Mouse (Mus musculus) lung, embryonic 15.5 days (tissue): ENCODE results near the gene Caln1. TPM values are rescaled to one million over a fixed set of nuclear protein-coding genes. Genes with fewer than 3 reads are reported as not detected.

Experiments used
- ATAC-seq: fragments of 200-750 bp; cut with Nextera tagmentation; 2 replicates; pipeline ENCODE4 v1.8.0; 2017; ENCODE audit warnings: moderate number of reproducible peaks, borderline replicate concordance; ENCODE audit not compliant: low FRiP score, low TSS enrichment; ENCODE audit errors: extremely low read depth
- H3K27ac ChIP-seq: fragments of 300-500 bp; sonication (generic); 2 replicates; pipeline ENCODE4 v1.5.1; 2015; ENCODE audit warnings: moderate library complexity, mild to moderate bottlenecking, inconsistent platforms
- H3K27me3 ChIP-seq: fragments of 300-500 bp; sonication (generic); 2 replicates; pipeline ENCODE4 v1.6.1; 2015; ENCODE audit warnings: inconsistent platforms
- H3K36me3 ChIP-seq: fragments of 300-500 bp; sonication (generic); 2 replicates; pipeline ENCODE4 v1.6.1; 2015; ENCODE audit warnings: inconsistent platforms
- H3K4me1 ChIP-seq: fragments of 300-500 bp; sonication (generic); 2 replicates; pipeline ENCODE4 v1.6.1; 2015; ENCODE audit warnings: inconsistent platforms
- H3K4me2 ChIP-seq: fragments of 300-500 bp; sonication (generic); 2 replicates; pipeline ENCODE4 v1.6.1; 2015; ENCODE audit warnings: inconsistent platforms, mild to moderate bottlenecking, moderate library complexity
- H3K4me3 ChIP-seq: fragments of 300-500 bp; sonication (generic); 2 replicates; pipeline ENCODE4 v1.5.1; 2015; ENCODE audit warnings: mild to moderate bottlenecking, inconsistent platforms
- H3K9ac ChIP-seq: fragments of 300-500 bp; sonication (generic); 2 replicates; pipeline ENCODE4 v1.6.1; 2015; ENCODE audit warnings: inconsistent platforms
- H3K9me3 ChIP-seq: fragments of 300-500 bp; sonication (generic); 2 replicates; pipeline ENCODE4 v1.6.1; 2016; ENCODE audit warnings: inconsistent platforms
- WGBS: fragments of 180-500 bp; shearing (Covaris S2); methylation state at CpG from one replicate; pipeline ENCODE4 v1.1.7; 2015; 5-methylcytosine and 5-hydroxymethylcytosine counted together
- polyA plus RNA-seq: library from polyadenylated mRNA; unstranded; fragments of >200 nt; fragmentation: Nextera tagmentation; extraction: Ambion mirVana; gene quantifications from 2 replicates; pipeline ENCODE4 v1.2.1, GENCODE M21; 2015

Gene Caln1
- polyA plus RNA-seq, 1 experiment from 2014 or later: 0.26 TPM

DNA sequence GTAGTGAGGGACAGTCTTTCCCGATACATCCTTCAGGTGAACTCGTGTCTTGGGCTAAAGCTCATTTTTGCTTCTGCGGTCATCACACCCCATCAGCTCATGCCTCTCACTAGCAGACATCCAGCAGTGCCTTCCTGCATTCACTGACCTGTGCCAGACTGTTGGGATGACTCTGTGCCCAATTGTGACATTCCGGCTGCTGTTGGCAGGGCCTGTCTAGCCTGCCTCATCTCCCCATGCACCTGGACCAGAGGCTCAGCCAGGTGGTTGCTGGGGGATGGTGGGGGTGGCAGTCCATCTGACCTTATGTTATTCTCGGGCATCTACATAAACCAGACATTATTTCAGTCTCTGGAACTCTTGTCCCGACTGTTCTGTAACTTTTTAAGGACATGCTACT is 105.6 kb downstream of the Caln1 start:
- WGBS: 73% methylated on average over 6 of the region's 6 CpGs
- no peak overlapping the region for H3K9ac ChIP-seq
- no peak overlapping the region for H3K4me2 ChIP-seq
- no peaks in the 10 kb centered on the region for H3K36me3 ChIP-seq
- H3K9me3 ChIP-seq: no peaks in the 10 kb centered on the region
- ATAC-seq: no peak
- no peaks in the 10 kb centered on the region for H3K4me1 ChIP-seq
- no peaks in the 10 kb centered on the region for H3K27me3 ChIP-seq
- no peak overlapping the region for H3K27ac ChIP-seq
- no peak overlapping the region for H3K4me3 ChIP-seq

DNA sequence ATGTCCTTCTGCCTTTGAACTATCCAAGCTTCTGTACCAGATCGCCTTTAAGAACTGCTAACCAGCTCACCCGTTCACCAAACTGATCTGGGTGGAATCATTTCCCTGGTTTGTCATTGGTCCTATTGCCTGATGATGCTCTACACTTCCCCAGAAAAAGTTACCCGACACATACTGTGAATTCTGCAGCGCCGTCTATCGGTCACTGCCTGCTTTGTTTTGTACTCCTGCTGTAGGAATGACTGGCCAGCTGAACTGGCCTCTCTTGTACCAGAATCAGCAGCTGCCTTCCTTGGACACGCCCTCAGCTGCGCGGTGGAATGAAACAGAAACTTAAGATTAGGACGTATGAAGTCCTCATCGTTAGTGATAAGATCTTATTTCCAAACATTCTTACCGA is 107.5 kb downstream of the Caln1 start:
- H3K4me1 ChIP-seq: no peaks in the 10 kb centered on the region
- no peaks in the 10 kb centered on the region for H3K9me3 ChIP-seq
- no peak for ATAC-seq
- no peaks in the 10 kb centered on the region for H3K27me3 ChIP-seq
- no peak overlapping the region for H3K27ac ChIP-seq
- H3K9ac ChIP-seq: no peak overlapping the region
- no peak overlapping the region for H3K4me3 ChIP-seq
- WGBS: 56% methylated on average over 12 of the region's 12 CpGs
- no peak overlapping the region for H3K4me2 ChIP-seq
- H3K36me3 ChIP-seq: no peaks in the 10 kb centered on the region

DNA sequence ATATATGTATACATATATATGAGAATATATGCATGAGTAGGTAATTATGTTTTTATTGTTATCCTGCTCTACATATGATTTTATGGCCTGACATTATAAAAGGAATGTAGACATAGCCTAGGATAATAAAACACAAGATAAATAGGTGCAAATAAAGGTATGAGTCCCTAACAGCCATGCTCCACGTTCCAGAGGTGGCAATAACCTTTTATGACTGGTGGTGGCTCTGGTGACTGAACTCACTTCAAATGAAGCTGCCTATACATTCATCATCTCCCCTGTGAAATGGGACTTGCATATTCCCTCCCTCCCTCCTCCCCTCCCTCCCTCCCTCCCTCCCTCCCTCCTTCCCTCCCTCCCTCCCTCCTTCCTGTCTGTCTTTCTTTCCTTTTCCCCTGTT is 111.0 kb downstream of the Caln1 start:
- Histone ChIP-seq H3K27ac (no peak overlapping the region), H3K4me1 (no peaks in the 10 kb centered on the region), H3K4me3 (no peak overlapping the region), H3K9me3 (no peaks in the 10 kb centered on the region), H3K4me2 (no peak overlapping the region), H3K36me3 (no peaks in the 10 kb centered on the region), H3K27me3 (no peaks in the 10 kb centered on the region), H3K9ac (no peak overlapping the region)
- no peak for ATAC-seq
- WGBS: 63% methylated on average over 1 of the region's 1 CpGs

DNA sequence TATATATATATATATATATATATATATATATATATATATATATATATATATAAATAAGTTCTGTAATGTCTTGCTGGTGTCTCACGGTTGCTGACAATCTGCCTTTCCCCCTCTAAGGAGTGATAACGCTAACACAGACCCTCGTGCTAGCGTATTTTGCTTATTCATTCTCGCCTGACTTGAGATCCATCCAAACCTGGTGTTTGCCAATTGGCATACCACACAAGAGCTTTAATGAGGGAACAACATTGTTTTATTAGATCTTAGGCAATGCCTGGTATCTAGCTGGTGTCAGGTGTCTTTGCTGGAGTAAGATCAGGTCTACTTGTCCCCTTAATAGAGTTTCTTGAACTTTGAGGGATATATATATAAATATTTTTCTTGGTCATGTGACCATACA is 122.2 kb downstream of the Caln1 start:
- no peaks in the 10 kb centered on the region for H3K4me1 ChIP-seq
- H3K9ac ChIP-seq: no peak overlapping the region
- H3K4me2 ChIP-seq: no peak overlapping the region
- no peak for ATAC-seq
- H3K27ac ChIP-seq: no peak overlapping the region
- 63% methylated on average over 5 of the region's 5 CpGs for WGBS
- no peaks in the 10 kb centered on the region for H3K27me3 ChIP-seq
- H3K9me3 ChIP-seq: no peaks in the 10 kb centered on the region
- H3K36me3 ChIP-seq: no peaks in the 10 kb centered on the region
- no peak overlapping the region for H3K4me3 ChIP-seq

DNA sequence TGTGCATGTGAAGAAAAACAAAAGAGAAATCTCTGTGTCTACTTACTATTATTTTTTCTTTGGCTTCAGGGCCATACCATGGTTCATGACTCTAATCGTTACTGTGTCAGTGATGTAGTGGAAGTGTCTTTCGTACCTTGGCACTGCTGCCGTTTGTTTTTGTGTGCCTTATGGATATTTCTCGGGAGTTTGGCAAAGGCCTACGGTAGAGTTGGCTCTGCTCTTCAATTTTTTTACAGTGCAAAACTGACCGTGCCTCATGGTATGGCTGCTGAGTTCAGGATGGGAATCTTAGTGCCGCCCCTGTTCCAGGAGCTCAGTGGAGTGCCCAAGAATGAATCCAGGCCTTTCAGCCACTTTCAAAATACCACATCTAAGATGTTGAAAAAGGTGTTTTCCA is 123.0 kb downstream of the Caln1 start:
- no peak for ATAC-seq
- 67% methylated on average over 7 of the region's 7 CpGs for WGBS
- no peaks in the 10 kb centered on the region for H3K9me3 ChIP-seq
- H3K4me2 ChIP-seq: no peak overlapping the region
- H3K27ac ChIP-seq: no peak overlapping the region
- no peaks in the 10 kb centered on the region for H3K27me3 ChIP-seq
- no peak overlapping the region for H3K9ac ChIP-seq
- H3K36me3 ChIP-seq: no peaks in the 10 kb centered on the region
- no peak overlapping the region for H3K4me3 ChIP-seq
- no peaks in the 10 kb centered on the region for H3K4me1 ChIP-seq

DNA sequence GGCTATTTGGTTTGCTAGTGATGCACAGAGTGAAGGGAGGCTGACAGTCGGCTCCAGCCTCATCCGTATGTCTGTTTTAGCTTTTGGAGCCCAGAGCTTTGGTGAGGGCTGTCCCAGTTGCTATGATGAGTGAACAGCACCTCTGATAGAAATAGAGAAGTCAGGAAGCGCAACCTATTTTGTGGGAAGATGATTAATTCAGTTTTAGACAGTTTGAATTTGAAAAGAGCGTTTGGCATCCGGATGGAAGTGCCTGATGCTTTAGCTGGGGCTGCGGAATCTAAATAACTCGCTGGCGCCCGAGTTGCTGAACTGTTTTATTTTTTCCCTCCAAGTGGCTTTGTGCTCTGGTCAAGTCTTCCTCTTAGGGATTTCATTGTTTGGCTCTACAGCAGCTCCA is 133.3 kb downstream of the Caln1 start:
- Histone ChIP-seq H3K27me3 (no peaks in the 10 kb centered on the region), H3K4me1 (no peaks in the 10 kb centered on the region), H3K4me3 (no peak overlapping the region), H3K9me3 (no peaks in the 10 kb centered on the region), H3K9ac (no peak overlapping the region), H3K4me2 (no peak overlapping the region), H3K36me3 (no peaks in the 10 kb centered on the region), H3K27ac (no peak overlapping the region)
- ATAC-seq: no peak
- 81% methylated on average over 9 of the region's 9 CpGs for WGBS

DNA sequence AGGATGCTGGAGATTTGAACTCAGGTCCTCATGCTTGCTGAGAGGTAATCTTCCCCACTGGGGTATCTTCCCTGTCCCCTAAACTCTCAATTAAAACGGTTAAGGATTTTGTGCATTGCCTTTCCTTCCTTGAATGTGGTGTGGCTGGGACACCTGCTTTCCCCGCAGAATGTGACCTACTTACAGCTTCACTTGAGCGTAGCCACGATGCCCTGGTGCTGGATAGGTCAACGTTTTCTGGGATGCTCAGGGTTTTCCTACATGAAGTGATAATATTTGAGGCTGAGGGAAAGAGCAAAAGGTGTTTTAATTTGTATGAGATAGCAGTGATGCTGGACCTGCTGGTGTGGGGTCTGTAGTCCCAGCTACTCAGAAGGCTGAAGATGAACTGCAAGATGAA is 135.6 kb downstream of the Caln1 start:
- Histone ChIP-seq H3K4me2 (no peak overlapping the region), H3K27me3 (no peaks in the 10 kb centered on the region), H3K9me3 (no peaks in the 10 kb centered on the region), H3K27ac (no peak overlapping the region), H3K4me3 (no peak overlapping the region), H3K4me1 (no peaks in the 10 kb centered on the region), H3K36me3 (no peaks in the 10 kb centered on the region), H3K9ac (no peak overlapping the region)
- 82% methylated on average over 5 of the region's 5 CpGs for WGBS
- ATAC-seq: no peak

DNA sequence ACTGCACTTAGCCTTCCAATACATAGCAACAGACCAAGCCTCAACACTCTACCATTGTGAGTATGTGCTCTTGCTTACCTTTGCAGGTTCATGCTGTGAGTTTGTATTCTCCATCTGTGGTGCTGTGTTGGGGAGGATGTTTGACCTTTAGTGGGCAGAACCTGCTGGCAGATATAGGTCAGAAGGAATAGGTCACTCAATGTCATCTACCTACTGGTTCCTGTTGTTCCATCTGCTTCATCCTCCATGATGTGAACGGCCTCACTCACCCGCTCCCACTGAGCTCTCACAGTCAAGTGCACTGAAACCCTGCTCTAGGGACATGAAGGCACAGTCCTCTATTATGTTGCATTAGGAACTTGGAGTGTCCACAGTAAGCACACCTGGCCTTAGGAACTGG is 141.3 kb downstream of the Caln1 start:
- no peak for ATAC-seq
- WGBS: 97% methylated on average over 2 of the region's 2 CpGs
- Histone ChIP-seq H3K36me3 (no peaks in the 10 kb centered on the region), H3K4me3 (no peak overlapping the region), H3K4me1 (no peaks in the 10 kb centered on the region), H3K4me2 (no peak overlapping the region), H3K9ac (no peak overlapping the region), H3K27me3 (no peaks in the 10 kb centered on the region), H3K9me3 (no peaks in the 10 kb centered on the region), H3K27ac (no peak overlapping the region)

DNA sequence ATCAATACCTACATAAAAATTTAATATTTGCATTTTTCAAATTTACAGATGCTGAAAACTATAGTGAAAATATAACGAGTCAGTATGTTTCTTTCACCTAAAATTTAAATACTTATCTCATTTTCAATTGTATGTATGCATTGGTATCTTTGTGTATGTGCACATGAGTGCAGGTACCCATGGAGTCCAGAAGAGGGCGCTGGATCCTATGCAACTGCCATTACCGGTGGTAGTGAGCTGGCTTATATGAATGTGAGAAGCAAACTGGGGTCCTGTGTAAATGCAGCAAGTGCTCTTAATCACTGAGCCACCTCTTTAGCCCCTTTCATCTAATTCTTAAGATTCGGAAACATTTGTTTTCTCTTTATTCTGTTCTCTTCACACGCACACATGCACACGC is 146.1 kb downstream of the Caln1 start:
- WGBS: 76% methylated on average over 6 of the region's 6 CpGs
- ATAC-seq: no peak

DNA sequence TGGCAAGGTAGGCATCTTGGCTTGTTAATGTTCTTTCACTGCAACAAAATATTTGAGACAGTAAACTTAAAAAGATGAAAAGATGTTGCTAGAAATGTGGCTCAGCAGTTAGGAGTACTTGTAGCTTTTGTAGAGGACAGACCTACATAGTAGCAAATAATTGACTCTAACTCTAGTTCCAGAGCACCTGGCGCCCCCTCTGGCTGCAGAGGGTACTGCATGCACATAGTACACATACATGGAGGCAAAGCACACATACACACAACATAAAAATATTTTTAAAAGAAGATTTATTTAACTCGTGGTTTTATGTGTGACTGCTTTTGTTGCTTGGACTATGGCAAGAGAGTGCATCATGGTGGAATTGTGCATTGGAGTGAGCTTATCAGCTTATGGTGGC is 151.3 kb downstream of the Caln1 start:
- no peak for ATAC-seq
- Histone ChIP-seq H3K27ac (no peak overlapping the region), H3K27me3 (no peaks in the 10 kb centered on the region), H3K4me1 (no peaks in the 10 kb centered on the region), H3K36me3 (no peaks in the 10 kb centered on the region), H3K4me2 (no peak overlapping the region), H3K4me3 (no peak overlapping the region), H3K9ac (no peak overlapping the region), H3K9me3 (no peaks in the 10 kb centered on the region)
- 58% methylated on average over 2 of the region's 2 CpGs for WGBS

More for the DNA sequence above, 146.1 kb downstream of the Caln1 start:
- no peak overlapping the region for H3K4me2 ChIP-seq
- no peaks in the 10 kb centered on the region for H3K4me1 ChIP-seq
- H3K27me3 ChIP-seq: no peaks in the 10 kb centered on the region
- no peak overlapping the region for H3K27ac ChIP-seq
- H3K36me3 ChIP-seq: no peaks in the 10 kb centered on the region
- H3K9me3 ChIP-seq: no peaks in the 10 kb centered on the region
- no peak overlapping the region for H3K4me3 ChIP-seq
- no peak overlapping the region for H3K9ac ChIP-seq

DNA sequence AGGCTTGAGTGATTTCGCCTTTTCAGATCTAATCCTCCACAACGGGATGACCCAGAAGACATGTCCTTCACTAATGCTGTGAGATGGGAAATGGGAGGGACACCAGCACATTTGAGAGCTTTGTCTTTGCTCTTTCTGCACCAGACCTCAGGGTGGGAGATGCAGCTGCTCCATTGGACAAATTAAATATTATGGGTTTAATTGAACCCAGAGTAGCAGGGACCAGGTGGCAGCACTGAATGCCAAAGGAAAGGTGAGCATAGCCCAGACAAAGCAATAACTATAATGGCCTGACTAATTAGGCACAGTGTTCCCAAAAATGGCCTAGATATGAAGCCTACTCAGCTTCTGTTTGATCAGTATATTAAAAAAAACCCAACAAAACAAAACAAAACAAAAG is 158.2 kb downstream of the Caln1 start:
- ATAC-seq: no peak
- no peaks in the 10 kb centered on the region for H3K27me3 ChIP-seq
- no peak overlapping the region for H3K27ac ChIP-seq
- no peaks in the 10 kb centered on the region for H3K9me3 ChIP-seq
- H3K4me2 ChIP-seq: no peak overlapping the region
- H3K9ac ChIP-seq: no peak overlapping the region
- WGBS: 86% methylated on average over 2 of the region's 2 CpGs
- H3K4me1 ChIP-seq: no peaks in the 10 kb centered on the region
- H3K4me3 ChIP-seq: no peak overlapping the region
- H3K36me3 ChIP-seq: no peaks in the 10 kb centered on the region

DNA sequence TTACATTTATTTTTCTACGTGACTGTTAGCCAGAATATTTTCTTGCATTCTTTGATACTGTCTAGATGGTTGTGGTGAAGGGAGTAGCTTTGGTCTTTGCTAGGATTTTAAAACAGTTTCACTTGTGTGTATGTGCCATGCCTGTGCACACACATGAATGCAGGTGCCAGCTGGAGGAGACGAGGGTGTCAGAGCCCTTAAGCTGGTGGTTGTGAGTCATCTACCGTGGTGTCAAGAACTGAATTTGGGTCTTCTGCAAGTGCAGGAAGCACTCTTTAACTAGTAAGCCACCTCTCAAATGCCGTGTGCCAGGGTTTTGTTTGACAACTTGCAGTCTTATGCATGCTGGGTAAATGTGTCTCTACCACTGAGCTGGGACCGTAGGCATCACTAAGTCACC is 178.2 kb downstream of the Caln1 start:
- 79% methylated on average over 5 of the region's 5 CpGs for WGBS
- ATAC-seq: no peak
- no peaks in the 10 kb centered on the region for H3K4me1 ChIP-seq
- no peaks in the 10 kb centered on the region for H3K9me3 ChIP-seq
- H3K4me3 ChIP-seq: no peak overlapping the region
- H3K9ac ChIP-seq: no peak overlapping the region
- no peaks in the 10 kb centered on the region for H3K27me3 ChIP-seq
- H3K36me3 ChIP-seq: no peaks in the 10 kb centered on the region
- no peak overlapping the region for H3K4me2 ChIP-seq
- H3K27ac ChIP-seq: no peak overlapping the region

DNA sequence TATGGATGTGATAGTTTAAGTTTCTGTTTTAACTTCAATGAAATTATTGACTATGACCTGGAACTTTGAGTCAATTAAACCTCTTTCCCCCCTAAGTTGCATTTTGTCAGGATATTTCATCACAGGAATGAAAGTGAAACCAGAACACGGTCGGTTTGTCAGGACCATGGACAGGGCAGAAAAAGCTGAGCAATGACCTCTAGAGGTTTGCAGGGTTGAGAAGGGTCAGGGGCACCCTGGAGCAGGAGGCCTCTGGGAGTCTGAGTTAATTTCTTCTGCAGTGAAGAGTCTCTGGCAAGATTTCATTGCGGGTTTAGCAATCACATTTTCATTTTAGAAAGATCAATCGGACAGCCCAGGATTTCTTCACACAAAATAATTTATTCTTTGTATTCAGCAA is 184.7 kb downstream of the Caln1 start:
- H3K27ac ChIP-seq: no peak overlapping the region
- WGBS: 51% methylated on average over 4 of the region's 4 CpGs
- H3K27me3 ChIP-seq: no peaks in the 10 kb centered on the region
- H3K4me1 ChIP-seq: no peaks in the 10 kb centered on the region
- ATAC-seq: no peak
- no peak overlapping the region for H3K9ac ChIP-seq
- H3K36me3 ChIP-seq: no peaks in the 10 kb centered on the region
- H3K4me3 ChIP-seq: no peak overlapping the region
- no peak overlapping the region for H3K4me2 ChIP-seq
- no peaks in the 10 kb centered on the region for H3K9me3 ChIP-seq
